Comparison of ENCODE assay signal across 7 mouse cellular contexts in the genomic region with DNA sequence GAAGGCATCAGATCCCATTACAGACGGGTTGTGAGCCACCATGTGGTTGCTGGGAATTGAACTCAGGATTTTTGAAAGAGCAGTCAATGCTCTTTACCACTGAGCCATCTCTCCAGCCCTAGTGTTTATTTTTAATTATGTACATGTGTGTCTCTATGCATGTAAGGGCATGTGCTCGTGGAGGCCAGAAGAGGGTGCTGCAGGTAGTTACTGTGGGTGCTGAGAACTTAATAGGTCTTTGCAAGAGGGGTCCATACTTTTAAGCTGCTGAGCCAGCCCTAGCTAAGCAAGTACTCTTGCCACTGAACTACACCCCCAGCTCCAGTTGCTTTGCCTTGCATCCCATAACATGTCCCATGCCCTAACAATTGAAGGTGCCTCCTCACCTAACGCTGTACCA. TPM values are rescaled to one million over a fixed set of nuclear protein-coding genes. Genes with fewer than 3 reads are reported as not detected.
DNase-seq lines count a peak whose midpoint lies in the region; ATAC-seq and TF ChIP-seq lines count a peak whose summit lies in the region.

No protein-coding gene starts in this region.

- TF ChIP-seq POLR2A in spleen, adult 2 months (IDR thresholded peaks at IDR 0.05; ENCODE audit: low read depth, low read length): no peak

- peaks cover 20% of the 10 kb centered on the region for H3K36me3 ChIP-seq in spleen, adult 2 months (ENCODE audit: control insufficient read depth, insufficient read depth, low read length)
- peaks cover 7% of the 10 kb centered on the region for H3K36me3 ChIP-seq in forebrain, embryonic 11.5 days (ENCODE audit: control insufficient read depth, insufficient read depth, low read length)
- H3K36me3 ChIP-seq in limb, embryonic 15.5 days: peaks cover 74% of the 10 kb centered on the region
- peaks cover 26% of the 10 kb centered on the region; the same call in 1 of the 2 replicates for H3K36me3 ChIP-seq in stomach, embryonic 16.5 days (ENCODE audit: control insufficient read depth, insufficient read depth, low read length)

- H3K27ac ChIP-seq in spleen, adult 2 months (ENCODE audit: insufficient read depth, low read length): no peak overlapping the region
- H3K27ac ChIP-seq in forebrain, embryonic 11.5 days (ENCODE audit: low read depth, low read length): no peak overlapping the region
- H3K27ac ChIP-seq in limb, embryonic 15.5 days: peak overlapping the region; percentile 85
- H3K27ac ChIP-seq in stomach, embryonic 16.5 days (ENCODE audit: low read length): peak overlapping the region; percentile 92

- H3K4me3 ChIP-seq in spleen, adult 2 months (ENCODE audit: extremely low read depth, insufficient read depth, insufficient read length): 0 out of 2 replicates have a peak overlapping the region, but pooled peaks have one; percentile 11
- H3K4me3 ChIP-seq in forebrain, embryonic 11.5 days (ENCODE audit: low read depth, low read length): peak overlapping the region; percentile 76
- peak overlapping the region; percentile 64 for H3K4me3 ChIP-seq in limb, embryonic 15.5 days
- H3K4me3 ChIP-seq in stomach, embryonic 16.5 days (replicated peaks; ENCODE audit: low read length): peak overlapping the region; percentile 73

- no peaks in the 10 kb centered on the region for H3K9me3 ChIP-seq in forebrain, embryonic 11.5 days (ENCODE audit: control insufficient read depth, low read length)
- H3K9me3 ChIP-seq in limb, embryonic 15.5 days: no peaks in the 10 kb centered on the region
- no peaks in the 10 kb centered on the region for H3K9me3 ChIP-seq in stomach, embryonic 16.5 days (replicated peaks; ENCODE audit: control insufficient read depth, low read length)

- H3K27me3 ChIP-seq in spleen, adult 2 months (ENCODE audit: control insufficient read depth, insufficient read depth, low read length): no peaks in the 10 kb centered on the region
- no peaks in the 10 kb centered on the region for H3K27me3 ChIP-seq in forebrain, embryonic 11.5 days (ENCODE audit: control insufficient read depth, insufficient read depth, low read length)
- H3K27me3 ChIP-seq in limb, embryonic 15.5 days: no peaks in the 10 kb centered on the region
- H3K27me3 ChIP-seq in stomach, embryonic 16.5 days (ENCODE audit: control insufficient read depth, insufficient read depth, low read length): no peaks in the 10 kb centered on the region

- WGBS in spleen, adult 2 months: 90% methylated on average over 3 of the region's 3 CpGs
- WGBS in forebrain, embryonic 11.5 days: 86% methylated on average over 3 of the region's 3 CpGs
- 74% methylated on average over 3 of the region's 3 CpGs for WGBS in limb, embryonic 15.5 days
- WGBS in stomach, embryonic 16.5 days: 76% methylated on average over 3 of the region's 3 CpGs

- H3K9ac ChIP-seq in forebrain, embryonic 11.5 days (ENCODE audit: low read length): no peak overlapping the region
- H3K9ac ChIP-seq in limb, embryonic 15.5 days: no peak overlapping the region
- peak overlapping the region; percentile 86; the same call in 1 of the 2 replicates for H3K9ac ChIP-seq in stomach, embryonic 16.5 days (ENCODE audit: low read length)

- TF ChIP-seq CTCF in spleen, adult 2 months (IDR thresholded peaks at IDR 0.05; ENCODE audit: extremely low read depth, insufficient read depth, insufficient read length, insufficient replicate concordance): no peak

- H3K4me2 ChIP-seq in forebrain, embryonic 11.5 days (ENCODE audit: low read depth, low read length, severe bottlenecking): peak overlapping the region; percentile 96
- H3K4me2 ChIP-seq in limb, embryonic 15.5 days: peak overlapping the region; percentile 86
- H3K4me2 ChIP-seq in stomach, embryonic 16.5 days (ENCODE audit: low read depth, low read length): peak overlapping the region; percentile 87

- no peak for ATAC-seq in forebrain, embryonic 11.5 days (replicated peaks; ENCODE audit: low FRiP score)
- no peak for ATAC-seq in limb, embryonic 15.5 days (ENCODE audit: insufficient number of reproducible peaks, low FRiP score, low TSS enrichment, low read depth)
- ATAC-seq in stomach, embryonic 16.5 days (ENCODE audit: insufficient read depth, low FRiP score): no peak

- DNase-seq in spleen, adult 2 months (ENCODE audit: low read depth in 1 of 2, low spot score in 2 of 2): no peak
- DNase-seq in spleen, postnatal 36 days (ENCODE audit: low spot score in 2 of 2): no peak
- no peak for DNase-seq in forebrain, embryonic 11.5 days (ENCODE audit: low spot score)
- DNase-seq in spleen, adult 18-20 months: no peak
- no peak for DNase-seq in thymus, postnatal 10 days (ENCODE audit: low spot score in 2 of 2)

- H3K4me1 ChIP-seq in spleen, adult 2 months (ENCODE audit: control insufficient read depth, insufficient read depth, insufficient read length): peaks cover 7% of the 10 kb centered on the region; the same call in 1 of the 2 replicates
- H3K4me1 ChIP-seq in forebrain, embryonic 11.5 days (replicated peaks; ENCODE audit: control insufficient read depth, insufficient read depth, low read length): peaks cover 7% of the 10 kb centered on the region
- peaks cover 17% of the 10 kb centered on the region for H3K4me1 ChIP-seq in limb, embryonic 15.5 days
- H3K4me1 ChIP-seq in stomach, embryonic 16.5 days (ENCODE audit: control insufficient read depth, insufficient read depth, low read length): peaks cover 17% of the 10 kb centered on the region

RNA-seq across cellular contexts. Expression of gene Mri1, which starts 1.3 kb away (rescaled TPM):
- 59.5 and 104 TPM in 2 replicates for polyA plus RNA-seq in spleen, adult 2 months (2012; rRNA removed)
- 52.0 and 59.6 TPM in 2 replicates for polyA plus RNA-seq in forebrain, embryonic 11.5 days (2014; fragmentation: Nextera tagmentation; extraction: Ambion mirVana)
- 62.0 and 65.5 TPM in 2 replicates for polyA plus RNA-seq in limb, embryonic 15.5 days (2015; fragmentation: Nextera tagmentation; extraction: Ambion mirVana)
- 49.2 and 55.0 TPM in 2 replicates for polyA plus RNA-seq in stomach, embryonic 16.5 days (2015; fragmentation: Nextera tagmentation; extraction: Ambion mirVana)

RNA-seq across cellular contexts. Expression of gene D8Ertd738e, which starts 6.3 kb away (rescaled TPM):
- 68.3 and 88.3 TPM in 2 replicates for polyA plus RNA-seq in spleen, adult 2 months (2012; rRNA removed)
- 277 and 303 TPM in 2 replicates for polyA plus RNA-seq in forebrain, embryonic 11.5 days (2014; fragmentation: Nextera tagmentation; extraction: Ambion mirVana)
- polyA plus RNA-seq in limb, embryonic 15.5 days (2015; fragmentation: Nextera tagmentation; extraction: Ambion mirVana): 309 and 325 TPM in 2 replicates
- polyA plus RNA-seq in stomach, embryonic 16.5 days (2015; fragmentation: Nextera tagmentation; extraction: Ambion mirVana): 271 and 289 TPM in 2 replicates

RNA-seq across cellular contexts. Expression of gene Ccdc130, which starts 14.3 kb away (rescaled TPM):
- polyA plus RNA-seq in spleen, adult 2 months (2012; rRNA removed): 26.0 and 27.1 TPM in 2 replicates
- 21.0 and 25.5 TPM in 2 replicates for polyA plus RNA-seq in forebrain, embryonic 11.5 days (2014; fragmentation: Nextera tagmentation; extraction: Ambion mirVana)
- 18.8 and 20.6 TPM in 2 replicates for polyA plus RNA-seq in limb, embryonic 15.5 days (2015; fragmentation: Nextera tagmentation; extraction: Ambion mirVana)
- polyA plus RNA-seq in stomach, embryonic 16.5 days (2015; fragmentation: Nextera tagmentation; extraction: Ambion mirVana): 18.8 and 19.0 TPM in 2 replicates

RNA-seq across cellular contexts. Expression of gene Zswim4, which starts 19.0 kb away (rescaled TPM):
- polyA plus RNA-seq in spleen, adult 2 months (2012; rRNA removed): 11.3 and 17.5 TPM in 2 replicates
- 34.7 and 37.1 TPM in 2 replicates for polyA plus RNA-seq in forebrain, embryonic 11.5 days (2014; fragmentation: Nextera tagmentation; extraction: Ambion mirVana)
- 13.5 and 15.1 TPM in 2 replicates for polyA plus RNA-seq in limb, embryonic 15.5 days (2015; fragmentation: Nextera tagmentation; extraction: Ambion mirVana)
- 9.7 and 10.5 TPM in 2 replicates for polyA plus RNA-seq in stomach, embryonic 16.5 days (2015; fragmentation: Nextera tagmentation; extraction: Ambion mirVana)

Comparison
In these comparisons a context has a peak if more than half of its experiments do, and no peak if none do; other contexts are left out.
1. H3K27ac ChIP-seq: peak in limb, embryonic 15.5 days (single experiment) and stomach, embryonic 16.5 days (single experiment); none in spleen, adult 2 months (single experiment) and forebrain, embryonic 11.5 days (single experiment).
2. H3K4me3 ChIP-seq: peak in every context shown above with its lines; median percentile 76 in forebrain, embryonic 11.5 days; 73 in stomach, embryonic 16.5 days; 64 in limb, embryonic 15.5 days; 11 in spleen, adult 2 months.
3. Peak in every context shown above with its lines, with median percentiles within 50 percentile points of each other: H3K4me2 ChIP-seq.